Mouse (Mus musculus): ENCODE data around the gene Trp53i11. TPM values are rescaled to one million over a fixed set of nuclear protein-coding genes. Genes with fewer than 3 reads are reported as not detected.
A peak's percentile ranks its signal among the peaks of the same experiment; 100 is the strongest.

The Trp53i11 gene
- total and polyA plus RNA-seq, 2 experiments, result 1.9 to 9.1 TPM

GRCm38 (mm10) chr2:93192671-93193080 is 5.3 kb downstream of the Trp53i11 start:
- DNase-seq (ENCODE audit: extremely low read depth, low read depth, low spot score), result no peak
- WGBS, result 41% methylated on average over 6 of the region's 6 CpGs
- Histone ChIP-seq H3K27me3 (ENCODE audit: control insufficient read depth, insufficient read depth, low read length) (peaks cover 2% of the 10 kb centered on the region), H3K9ac (ENCODE audit: low read depth, low read length) (no peak overlapping the region), H3K4me3 (ENCODE audit: insufficient read depth, low read depth, low read length) (no peak overlapping the region), H3K36me3 (ENCODE audit: control insufficient read depth, insufficient read depth, low read length) (no peaks in the 10 kb centered on the region), H3K4me1 (ENCODE audit: control insufficient read depth, insufficient read depth, low read length) (no peaks in the 10 kb centered on the region), H3K79me2 (ENCODE audit: control insufficient read depth, insufficient read depth, low read length) (no peaks in the 10 kb centered on the region), H3K27ac (replicated peaks; ENCODE audit: insufficient read depth, low read depth, low read length) (no peak overlapping the region)
- TF ChIP-seq CTCF (IDR thresholded peaks at IDR 0.05; ENCODE audit: low read depth, low read length) (no peak), POLR2A (IDR thresholded peaks at IDR 0.05; ENCODE audit: extremely low read depth, insufficient read depth, low read length) (no peak)

GRCm38 (mm10) chr2:93193806-93194205 is 6.5 kb downstream of the Trp53i11 start:
- H3K4me3 ChIP-seq (ENCODE audit: insufficient read depth, low read depth, low read length), result no peak overlapping the region
- TF ChIP-seq POLR2A (IDR thresholded peaks at IDR 0.05; ENCODE audit: extremely low read depth, insufficient read depth, low read length) (no peak), CTCF (IDR thresholded peaks at IDR 0.05; ENCODE audit: low read depth, low read length) (no peak)
- 63% methylated on average over 4 of the region's 4 CpGs for WGBS
- H3K36me3 ChIP-seq (ENCODE audit: control insufficient read depth, insufficient read depth, low read length), result no peaks in the 10 kb centered on the region
- no peak overlapping the region for H3K27ac ChIP-seq (replicated peaks; ENCODE audit: insufficient read depth, low read depth, low read length)
- no peak overlapping the region for H3K9ac ChIP-seq (ENCODE audit: low read depth, low read length)
- H3K79me2 ChIP-seq (ENCODE audit: control insufficient read depth, insufficient read depth, low read length), result no peaks in the 10 kb centered on the region
- H3K4me1 ChIP-seq (ENCODE audit: control insufficient read depth, insufficient read depth, low read length), result no peaks in the 10 kb centered on the region
- no peak for DNase-seq (ENCODE audit: extremely low read depth, low read depth, low spot score)
- H3K27me3 ChIP-seq (ENCODE audit: control insufficient read depth, insufficient read depth, low read length), result no peaks in the 10 kb centered on the region

GRCm38 (mm10) chr2:93198846-93199245 is 11.5 kb downstream of the Trp53i11 start:
- H3K27ac ChIP-seq (replicated peaks; ENCODE audit: insufficient read depth, low read depth, low read length), result no peak overlapping the region
- H3K27me3 ChIP-seq (ENCODE audit: control insufficient read depth, insufficient read depth, low read length), result no peaks in the 10 kb centered on the region
- no peaks in the 10 kb centered on the region for H3K4me1 ChIP-seq (ENCODE audit: control insufficient read depth, insufficient read depth, low read length)
- no peaks in the 10 kb centered on the region for H3K79me2 ChIP-seq (ENCODE audit: control insufficient read depth, insufficient read depth, low read length)
- 10% methylated on average over 3 of the region's 3 CpGs for WGBS
- DNase-seq (ENCODE audit: extremely low read depth, low read depth, low spot score), result peak; percentile 47
- no peak overlapping the region for H3K9ac ChIP-seq (ENCODE audit: low read depth, low read length)
- no peak overlapping the region for H3K4me3 ChIP-seq (ENCODE audit: insufficient read depth, low read depth, low read length)
- TF ChIP-seq POLR2A (IDR thresholded peaks at IDR 0.05; ENCODE audit: extremely low read depth, insufficient read depth, low read length) (no peak), CTCF (IDR thresholded peaks at IDR 0.05; ENCODE audit: low read depth, low read length) (peak; percentile 95)
- no peaks in the 10 kb centered on the region for H3K36me3 ChIP-seq (ENCODE audit: control insufficient read depth, insufficient read depth, low read length)

DNA sequence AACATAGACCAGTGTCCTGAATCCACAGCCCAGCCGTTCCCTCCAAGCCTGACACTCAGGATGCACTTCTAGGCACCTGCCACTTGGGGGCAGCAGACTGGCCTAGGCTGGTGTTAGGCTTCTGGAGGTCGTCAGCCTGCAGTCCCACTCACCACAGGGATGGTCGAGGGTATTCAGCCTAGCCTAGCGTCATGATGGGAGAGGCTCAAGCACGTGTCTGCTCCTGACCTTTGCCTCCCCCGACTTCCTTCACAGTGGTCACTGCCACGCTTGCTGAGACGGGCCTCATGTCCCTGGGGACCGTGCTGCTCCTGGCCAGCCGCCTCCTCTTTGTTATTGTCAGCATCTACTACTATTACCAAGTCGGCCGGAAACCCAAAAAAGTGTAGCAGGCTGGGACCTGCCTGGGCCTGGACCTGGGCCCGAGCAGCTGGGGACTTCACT is 12.2 kb downstream of the Trp53i11 start:
- no peaks in the 10 kb centered on the region for H3K4me1 ChIP-seq (ENCODE audit: control insufficient read depth, insufficient read depth, low read length)
- H3K9ac ChIP-seq (ENCODE audit: low read depth, low read length), result no peak overlapping the region
- no peak for TF ChIP-seq POLR2A (IDR thresholded peaks at IDR 0.05; ENCODE audit: extremely low read depth, insufficient read depth, low read length)
- peak; percentile 97 for TF ChIP-seq CTCF (IDR thresholded peaks at IDR 0.05; ENCODE audit: low read depth, low read length)
- H3K79me2 ChIP-seq (ENCODE audit: control insufficient read depth, insufficient read depth, low read length), result no peaks in the 10 kb centered on the region
- no peak overlapping the region for H3K27ac ChIP-seq (replicated peaks; ENCODE audit: insufficient read depth, low read depth, low read length)
- WGBS, result 53% methylated on average over 13 of the region's 13 CpGs
- H3K36me3 ChIP-seq (ENCODE audit: control insufficient read depth, insufficient read depth, low read length), result no peaks in the 10 kb centered on the region
- no peak for DNase-seq (ENCODE audit: extremely low read depth, low read depth, low spot score)
- no peak overlapping the region for H3K4me3 ChIP-seq (ENCODE audit: insufficient read depth, low read depth, low read length)
- H3K27me3 ChIP-seq (ENCODE audit: control insufficient read depth, insufficient read depth, low read length), result no peaks in the 10 kb centered on the region

GRCm38 (mm10) chr2:93200681-93201340 is 13.5 kb downstream of the Trp53i11 start:
- no peaks in the 10 kb centered on the region for H3K4me1 ChIP-seq (ENCODE audit: control insufficient read depth, insufficient read depth, low read length)
- H3K4me3 ChIP-seq (ENCODE audit: insufficient read depth, low read depth, low read length), result no peak overlapping the region
- H3K36me3 ChIP-seq (ENCODE audit: control insufficient read depth, insufficient read depth, low read length), result no peaks in the 10 kb centered on the region
- DNase-seq (ENCODE audit: extremely low read depth, low read depth, low spot score), result no peak
- H3K27me3 ChIP-seq (ENCODE audit: control insufficient read depth, insufficient read depth, low read length), result no peaks in the 10 kb centered on the region
- no peaks in the 10 kb centered on the region for H3K79me2 ChIP-seq (ENCODE audit: control insufficient read depth, insufficient read depth, low read length)
- 68% methylated on average over 10 of the region's 10 CpGs for WGBS
- TF ChIP-seq POLR2A (IDR thresholded peaks at IDR 0.05; ENCODE audit: extremely low read depth, insufficient read depth, low read length) (no peak), CTCF (IDR thresholded peaks at IDR 0.05; ENCODE audit: low read depth, low read length) (no peak)
- no peak overlapping the region for H3K27ac ChIP-seq (replicated peaks; ENCODE audit: insufficient read depth, low read depth, low read length)
- no peak overlapping the region for H3K9ac ChIP-seq (ENCODE audit: low read depth, low read length)

DNA sequence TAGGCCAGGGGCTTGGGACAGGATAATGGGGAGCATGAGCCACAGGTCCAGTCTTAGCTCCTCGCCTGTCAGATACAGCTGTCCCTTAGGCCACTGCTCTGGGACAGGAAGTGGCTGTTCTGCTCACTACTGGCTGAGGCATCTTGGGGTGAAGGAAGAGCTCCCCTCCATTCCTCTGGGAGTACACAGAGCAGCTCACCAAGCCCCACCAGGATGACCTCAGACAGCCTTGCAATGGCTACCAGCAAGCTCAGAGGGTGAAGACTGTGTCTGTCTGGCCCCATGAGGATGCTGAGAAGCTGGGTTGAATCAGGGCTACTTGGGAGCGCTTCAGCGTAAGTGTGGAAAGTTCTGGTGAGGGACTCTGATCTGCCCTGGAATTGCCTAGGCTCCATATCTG is 14.6 kb downstream of the Trp53i11 start:
- Histone ChIP-seq H3K27me3 (ENCODE audit: control insufficient read depth, insufficient read depth, low read length) (no peaks in the 10 kb centered on the region), H3K79me2 (ENCODE audit: control insufficient read depth, insufficient read depth, low read length) (no peaks in the 10 kb centered on the region), H3K36me3 (ENCODE audit: control insufficient read depth, insufficient read depth, low read length) (no peaks in the 10 kb centered on the region), H3K4me3 (ENCODE audit: insufficient read depth, low read depth, low read length) (no peak overlapping the region), H3K9ac (ENCODE audit: low read depth, low read length) (no peak overlapping the region), H3K4me1 (ENCODE audit: control insufficient read depth, insufficient read depth, low read length) (no peaks in the 10 kb centered on the region), H3K27ac (replicated peaks; ENCODE audit: insufficient read depth, low read depth, low read length) (no peak overlapping the region)
- WGBS, result 83% methylated on average over 3 of the region's 3 CpGs
- TF ChIP-seq CTCF (IDR thresholded peaks at IDR 0.05; ENCODE audit: low read depth, low read length) (no peak), POLR2A (IDR thresholded peaks at IDR 0.05; ENCODE audit: extremely low read depth, insufficient read depth, low read length) (no peak)
- no peak for DNase-seq (ENCODE audit: extremely low read depth, low read depth, low spot score)
